Mouse (Mus musculus): ENCODE data around the gene Ptpn11.

- TF ChIP-seq GATA1 (IDR thresholded peaks at IDR 0.05; ENCODE audit: low read length), result no peak
- no peak for TF ChIP-seq TAL1 (IDR thresholded peaks at IDR 0.05; ENCODE audit: low read length)
These were observed 10.5 kb upstream of the Ptpn11 start for GRCm38 (mm10) chr5:121201739-121202138.
